Mouse (Mus musculus) MEL (cell line): ENCODE measurements at regions not wholly inside any gene's neighbourhood (a gene's known extent, or its start where the extent isn't known, plus 50 kb on each side); places are given as distances from the start of the nearest gene placed in this dataset.

ENCODE experiments used
- GATA1 ChIP-seq: IDR thresholded peaks from 2 replicates; pipeline ENCODE4 v1.6.1; 2011; ENCODE audit warnings: low read depth, low read length, improper control_type of control experiment
- POLR2A ChIP-seq, 2 experiments: IDR thresholded peaks; 2 replicates each; pipeline ENCODE4 v1.6.1; 2011 to 2012; ENCODE audit warnings: low read length in 2 of 2, mild to moderate bottlenecking in 2 of 2, control low read depth in 1 of 2, improper control_type of control experiment in 1 of 2, low read depth in 1 of 2, moderate library complexity in 1 of 2; ENCODE audit not compliant: control insufficient read depth in 1 of 2, insufficient read depth in 1 of 2, poor library complexity in 1 of 2
- POLR2AphosphoS5 ChIP-seq: IDR thresholded peaks from 2 replicates; pipeline ENCODE4 v1.6.1; 2012; ENCODE audit warnings: low read depth, borderline replicate concordance, mild to moderate bottlenecking, inconsistent platforms, low read length, moderate library complexity, mixed read lengths
- USF1 ChIP-seq: IDR thresholded peaks from 2 replicates; pipeline ENCODE4 v1.6.1; 2014; ENCODE audit warnings: low read depth, mild to moderate bottlenecking, inconsistent platforms, low read length, improper control_type of control experiment, moderate library complexity

GRCm38 (mm10) chr6:109398690-109399089, 570.2 kb downstream of the Edem1 start:
- TF ChIP-seq GATA1 (no peak), POLR2AphosphoS5 (no peak), POLR2A (IDR thresholded peaks at IDR 0.05; ENCODE audit: control insufficient read depth in 1 of 2, insufficient read depth in 1 of 2, low read depth in 1 of 2, low read length in 2 of 2, poor library complexity in 1 of 2) (no peak), USF1 (no peak)
